Mouse (Mus musculus) pancreas, adult 10 weeks (tissue): ENCODE measurements around the gene Gpr158. TPM values are rescaled to one million over a fixed set of nuclear protein-coding genes. Genes with fewer than 3 reads are reported as not detected.

Experiments
- polyA plus RNA-seq: library from polyadenylated mRNA; stranded (reverse); fragments of 350-450 nt; fragmentation: Illumina TruSeq; extraction: RNeasy Lipid Tissue Mini Kit (QIAGEN cat#74804); gene quantifications from one replicate; pipeline ENCODE4 v1.2.3, GENCODE M21; 2015; ENCODE audit warnings: low read depth, low replicate concordance; ENCODE audit not compliant: insufficient read depth

Gene Gpr158
- polyA plus RNA-seq: 1.2 TPM

DNA sequence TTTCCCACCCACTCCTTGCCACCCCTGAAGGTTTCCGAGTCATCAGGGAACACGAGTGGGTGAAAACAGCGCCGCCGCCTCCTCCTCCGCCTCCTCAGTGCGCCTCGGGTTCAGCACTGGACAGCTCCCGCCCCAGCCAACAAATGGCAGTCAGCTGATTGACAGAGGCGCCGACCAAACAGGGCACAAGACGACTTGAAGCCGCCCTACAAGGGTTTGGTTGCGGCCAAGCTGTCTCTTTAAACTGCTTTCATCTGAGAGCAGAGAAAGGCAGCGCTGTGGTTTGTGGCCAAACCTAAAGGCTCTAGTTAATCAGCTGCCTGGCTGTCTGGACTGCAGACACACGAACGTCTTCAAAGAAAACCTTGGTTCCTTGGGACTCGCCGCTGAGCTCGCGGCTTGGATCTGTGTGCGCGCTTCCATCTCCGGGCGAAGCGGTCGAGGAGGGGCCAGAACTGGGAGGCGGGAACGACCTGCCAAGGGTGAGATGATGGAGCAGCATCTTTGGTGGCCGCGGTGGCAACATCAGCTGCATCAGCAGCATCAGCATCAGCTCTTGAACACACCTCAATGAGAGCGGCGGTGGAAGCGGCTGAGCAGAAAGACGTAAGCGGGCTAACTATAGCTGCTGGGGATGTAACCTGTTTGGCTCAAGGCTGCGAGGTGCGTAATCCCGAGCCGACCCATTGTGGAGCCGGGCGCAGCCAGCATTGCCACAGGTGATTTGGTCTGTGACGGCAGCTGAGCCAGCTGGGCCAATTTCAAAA lies at the start of gene Gpr158:
Gene Gpr158 (plus strand): TSS at position 198 of the 767 bp plus-strand sequence.

Other genes starting within 250 kb of the Gpr158 start
- gene Enkur, start 162.2 kb upstream of the Gpr158 start, polyA plus RNA-seq: 2.4 TPM
- 1.6 TPM for gene Thnsl1, start 161.8 kb upstream of the Gpr158 start, polyA plus RNA-seq